Mouse (Mus musculus) lung, adult 18-20 months (tissue): ENCODE results near the gene Itgb1bp1.
A peak's percentile ranks its signal among the peaks of the same experiment; 100 is the strongest.

ENCODE experiments used
- DNase-seq, 2 experiments: peaks; one replicate each; pipeline ENCODE4 v3.0.0; 2022; ENCODE audit warnings: mixed read lengths in 2 of 2

Itgb1bp1 gene

DNA sequence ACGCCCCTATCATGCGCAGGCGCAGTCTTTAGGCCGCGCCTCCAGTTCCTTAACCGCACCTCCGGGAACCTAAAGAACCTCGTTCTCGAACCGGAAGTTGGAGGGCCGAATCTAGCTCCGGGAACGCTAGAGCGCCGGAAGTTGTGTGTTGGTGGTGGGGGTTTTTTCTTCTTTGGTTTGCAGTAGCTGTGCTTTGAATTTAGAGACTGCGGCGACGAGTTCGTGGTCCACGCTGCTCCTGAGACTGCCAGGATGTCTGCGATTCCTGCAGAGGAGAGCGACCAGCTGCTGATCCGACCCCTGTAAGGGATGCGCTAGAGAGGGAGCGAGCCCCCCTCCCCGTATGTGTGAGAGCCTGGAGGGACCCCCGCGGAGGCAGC is at the start of gene Itgb1bp1:
Gene Itgb1bp1, minus strand, starts transcription at position 42 of the 380 bp plus-strand sequence.
- DNase-seq, result peak; percentile 99

DNA sequence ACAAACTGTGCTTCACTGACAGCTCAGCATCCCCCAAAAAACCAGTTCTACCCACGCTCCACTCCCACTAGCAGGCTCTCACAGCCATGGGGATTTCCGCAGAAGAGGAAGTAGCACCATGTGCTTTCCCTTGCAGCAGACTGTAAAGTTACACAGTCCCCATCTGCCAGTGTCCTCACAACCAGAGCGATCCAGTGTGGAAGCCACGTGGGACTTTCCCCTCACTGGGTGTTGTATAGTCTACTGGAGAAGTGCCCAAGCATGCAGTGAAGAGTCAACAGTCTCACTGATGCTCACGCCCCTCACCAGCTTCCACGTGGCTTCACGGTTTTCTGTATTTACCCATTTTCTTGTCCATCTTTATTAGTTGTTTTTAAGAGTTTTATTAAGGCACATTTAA is 49.8 kb upstream of the Itgb1bp1 start:
- peak; percentile 50 to 55 for DNase-seq

DNA sequence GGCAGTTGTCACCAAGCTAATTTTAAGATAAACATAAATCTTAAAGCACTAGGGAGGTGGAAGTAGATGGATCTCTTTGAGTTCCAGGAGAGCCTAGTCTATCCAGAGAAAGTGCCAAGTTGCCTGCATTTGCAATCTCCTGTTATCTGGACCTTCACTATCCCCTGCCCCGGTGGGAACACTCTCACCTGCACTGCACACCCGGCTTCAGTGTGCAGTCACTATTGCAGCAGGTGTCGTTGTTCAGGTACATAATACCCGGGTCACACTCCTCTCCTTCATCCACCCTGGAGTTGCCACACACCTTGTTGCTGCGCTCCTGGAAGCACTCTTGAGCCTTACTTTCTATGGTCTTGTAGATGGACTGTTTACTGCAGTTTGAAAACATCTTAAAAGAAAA is 47.7 kb upstream of the Itgb1bp1 start:
- DNase-seq, result no peak

DNA sequence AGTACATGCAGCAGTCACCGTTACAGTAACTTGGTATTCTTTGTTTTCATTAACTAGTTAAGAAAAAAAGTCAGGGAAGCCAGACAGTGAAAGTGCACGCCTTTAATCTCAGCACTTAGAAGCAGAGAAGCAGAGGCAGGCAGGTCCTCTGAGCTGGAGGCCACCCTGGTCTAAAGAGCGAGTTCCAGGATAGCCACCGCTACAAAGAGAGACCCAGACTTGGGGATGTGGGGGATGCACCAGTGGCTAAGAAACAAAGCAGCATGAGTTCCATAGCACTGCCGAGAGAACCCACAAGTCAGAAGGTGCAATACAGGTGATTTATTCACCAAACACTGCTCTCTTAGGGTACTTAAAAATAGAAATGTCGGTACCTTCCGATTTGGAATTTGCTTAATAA is 46.9 kb upstream of the Itgb1bp1 start:
- no peak for DNase-seq

DNA sequence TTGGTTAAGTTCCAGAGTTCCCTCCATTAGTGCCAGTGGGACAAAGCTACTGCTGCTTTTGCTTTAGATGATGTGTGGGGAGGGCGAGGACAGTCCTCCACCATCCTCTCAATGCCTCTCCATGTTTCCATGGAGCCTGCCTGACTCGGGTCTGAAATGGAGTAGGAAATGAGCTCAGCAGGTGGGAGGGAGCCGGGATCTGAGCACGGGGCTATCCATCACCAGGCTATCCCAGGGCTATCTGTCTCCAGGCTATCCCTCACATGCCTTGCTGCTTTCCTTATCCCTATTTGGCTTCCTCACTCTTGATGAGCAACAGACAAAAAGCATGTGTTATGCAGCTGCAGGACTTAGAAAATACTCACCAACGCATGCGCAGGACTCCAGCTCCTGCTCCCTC is 45.6 kb upstream of the Itgb1bp1 start:
- DNase-seq, result no peak

DNA sequence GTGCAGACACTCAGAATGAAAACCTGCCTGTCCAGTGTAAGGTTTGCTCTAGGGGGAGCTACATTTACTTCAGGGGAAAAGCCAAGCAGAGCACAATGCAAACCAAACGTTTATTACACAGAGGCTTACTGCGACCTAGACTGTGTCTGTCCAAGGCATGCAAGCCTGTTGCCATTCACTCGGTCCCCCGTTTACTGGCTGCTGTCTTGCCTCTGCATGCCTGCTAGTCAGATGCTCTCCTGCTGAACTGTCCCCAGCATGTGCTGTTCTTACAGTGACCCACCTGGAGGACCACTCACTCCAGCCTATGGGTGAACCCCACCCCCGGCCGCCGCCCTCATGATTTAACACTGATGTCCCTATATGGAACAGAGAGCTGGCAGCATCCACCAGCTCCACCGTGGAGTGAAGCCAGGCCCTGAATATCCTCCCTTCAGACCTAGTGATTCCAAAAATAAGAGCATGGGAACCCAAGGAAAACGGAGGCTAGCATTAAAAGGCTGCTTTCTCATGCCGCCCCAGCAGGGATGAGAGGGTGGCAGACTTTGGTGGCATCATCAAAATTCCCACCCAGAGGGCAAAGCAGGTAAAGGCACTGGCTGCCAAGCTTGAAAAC is 45.0 kb upstream of the Itgb1bp1 start:
- no peak for DNase-seq

DNA sequence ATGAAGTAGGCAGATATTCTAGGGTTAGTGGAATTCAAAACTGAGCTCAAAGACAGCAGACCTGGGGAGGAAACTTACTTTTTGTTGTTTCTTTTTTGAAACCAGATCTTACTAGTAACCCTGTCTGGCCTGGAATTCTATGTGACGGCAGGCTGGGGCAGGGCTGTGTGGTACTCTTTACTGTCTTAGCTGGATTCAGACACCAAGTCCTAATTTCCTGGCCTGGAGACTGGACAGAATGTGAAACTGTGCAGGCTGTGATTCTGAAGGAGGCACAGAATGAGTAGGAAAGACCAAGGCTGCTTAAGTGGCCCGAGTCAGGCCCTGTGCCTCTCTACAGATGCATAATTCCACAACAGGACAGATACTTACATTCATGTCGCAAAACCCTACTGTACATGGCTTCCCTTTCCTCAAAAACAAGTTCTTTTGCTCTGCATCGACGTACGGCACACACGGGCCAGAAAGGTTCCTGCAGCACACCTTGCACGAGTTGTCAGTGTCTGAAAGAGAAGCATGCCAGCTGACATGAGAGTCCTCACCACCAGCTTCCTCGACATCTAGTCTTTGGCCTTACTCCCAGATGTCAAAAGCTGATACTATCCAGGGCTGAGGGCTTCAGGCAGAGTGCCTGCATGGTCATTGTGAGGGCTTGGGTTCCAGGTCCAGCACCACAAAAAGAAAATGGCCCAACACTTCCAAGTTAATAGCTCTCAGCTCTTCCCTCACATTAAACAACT is 43.7 kb upstream of the Itgb1bp1 start:
- no peak for DNase-seq

DNA sequence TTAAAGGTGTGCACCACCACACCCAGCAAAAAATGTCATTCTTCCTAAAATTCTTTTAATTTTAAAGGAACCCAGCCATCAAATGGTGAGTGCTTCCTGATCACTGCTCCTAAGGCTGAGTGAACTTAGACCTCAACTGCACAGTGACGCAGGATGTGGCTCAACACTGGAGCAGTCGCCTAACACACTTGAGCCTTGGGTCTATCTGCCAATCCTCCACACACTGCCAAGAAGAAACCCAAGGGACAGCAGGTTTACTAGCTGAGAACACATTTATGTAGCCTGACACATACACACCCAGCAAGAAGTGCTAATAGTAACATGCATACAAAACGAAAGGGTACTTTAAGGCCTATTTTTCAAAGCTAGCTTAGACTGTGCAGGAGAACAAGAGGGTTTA is 40.2 kb upstream of the Itgb1bp1 start:
- DNase-seq, result no peak

DNA sequence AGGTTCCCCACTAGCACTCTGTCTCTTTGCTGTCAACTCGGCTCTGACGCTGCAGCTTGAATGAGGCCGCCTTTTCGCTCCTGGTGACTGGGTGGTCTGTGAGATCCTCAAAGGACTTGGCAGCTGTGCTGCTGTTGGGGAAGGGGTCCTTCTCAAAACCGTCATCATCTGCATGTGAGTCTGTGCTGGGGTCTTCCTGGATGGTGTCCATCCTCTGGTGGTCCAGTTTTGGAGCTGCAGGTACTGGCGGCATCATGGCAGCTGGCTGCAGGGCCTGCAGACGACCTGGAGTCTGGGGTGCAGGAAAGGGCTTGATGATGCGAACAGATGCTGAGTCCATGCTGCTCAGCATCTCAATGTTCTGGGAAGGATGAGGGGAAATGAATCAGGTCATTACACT is 39.2 kb upstream of the Itgb1bp1 start:
- DNase-seq, result no peak

DNA sequence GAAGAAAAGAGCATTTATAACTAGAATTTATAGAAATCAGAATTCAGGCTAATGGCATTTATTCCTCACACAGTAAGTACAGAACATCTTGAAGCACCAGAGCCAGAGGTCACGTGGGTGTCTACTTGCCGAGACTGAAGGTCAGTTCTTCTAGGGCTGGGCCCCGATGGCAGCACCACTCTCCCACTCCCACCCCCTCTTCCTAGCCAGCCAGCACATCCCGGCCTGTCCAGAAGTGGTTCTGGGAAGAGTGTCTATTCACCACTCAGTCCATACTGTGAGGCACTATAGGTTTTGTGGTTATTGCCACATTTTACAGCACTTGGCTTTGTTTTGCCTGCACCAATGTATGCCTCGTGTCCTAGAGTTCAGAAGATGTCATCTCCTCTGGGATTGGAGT is 38.0 kb upstream of the Itgb1bp1 start:
- DNase-seq, result no peak

DNA sequence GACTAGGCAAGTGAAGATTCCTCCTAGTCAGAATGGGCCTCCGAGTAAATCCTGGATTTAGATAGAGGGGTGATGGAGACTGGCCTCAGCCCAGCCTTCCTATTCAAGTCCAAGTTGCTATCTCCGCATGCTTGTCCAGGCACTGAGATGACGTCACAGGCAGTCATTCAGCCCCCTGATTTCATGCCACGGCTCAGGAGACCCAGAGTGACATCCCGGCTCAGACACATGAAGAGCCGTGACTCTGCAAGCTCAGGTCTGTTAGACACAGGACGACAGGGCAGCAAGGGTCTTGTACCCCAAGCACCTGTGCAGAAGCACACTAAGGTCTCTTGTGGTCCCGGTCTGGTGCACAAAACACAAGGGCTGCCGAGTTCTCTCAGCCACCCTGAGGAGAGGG is 36.8 kb upstream of the Itgb1bp1 start:
- no peak for DNase-seq

DNA sequence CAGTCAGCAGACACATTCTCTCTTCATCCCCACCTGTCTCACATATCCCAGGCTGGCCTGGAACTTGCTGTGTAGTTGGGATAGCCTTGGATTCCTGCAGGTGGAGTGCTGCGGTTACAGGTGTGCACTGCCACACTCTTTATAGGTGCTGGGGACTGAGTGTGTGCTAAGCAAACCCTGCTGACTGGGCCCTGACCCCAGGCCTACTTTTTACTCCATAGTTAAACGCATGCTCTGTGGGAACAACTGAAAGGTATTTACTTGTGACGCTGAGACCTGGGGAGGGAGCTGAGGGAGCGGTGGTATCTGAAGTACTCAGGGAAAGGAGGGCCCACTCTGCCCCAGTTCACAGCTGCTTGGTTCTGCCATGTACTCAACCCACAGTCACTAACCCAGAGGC is 36.2 kb upstream of the Itgb1bp1 start:
- no peak for DNase-seq

DNA sequence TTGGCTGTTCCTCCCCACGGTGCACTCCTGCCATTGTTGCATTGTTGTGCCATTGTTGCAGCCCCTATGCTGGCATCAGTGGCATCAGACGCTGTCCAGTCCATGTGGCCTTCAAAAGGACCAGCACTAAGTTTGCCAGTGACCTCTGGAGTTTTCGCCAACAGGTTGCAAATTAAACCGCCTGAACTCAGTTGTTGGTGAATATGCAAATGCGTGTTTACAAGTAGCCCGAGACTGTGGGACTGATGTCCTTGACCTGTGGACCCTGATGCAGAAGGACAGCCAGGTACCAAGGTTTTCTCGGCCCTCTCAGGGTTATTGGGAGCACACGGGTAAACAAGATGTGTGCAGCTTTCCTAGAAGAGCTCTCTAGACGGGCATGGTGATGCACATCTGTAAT is 35.1 kb upstream of the Itgb1bp1 start:
- no peak for DNase-seq

DNA sequence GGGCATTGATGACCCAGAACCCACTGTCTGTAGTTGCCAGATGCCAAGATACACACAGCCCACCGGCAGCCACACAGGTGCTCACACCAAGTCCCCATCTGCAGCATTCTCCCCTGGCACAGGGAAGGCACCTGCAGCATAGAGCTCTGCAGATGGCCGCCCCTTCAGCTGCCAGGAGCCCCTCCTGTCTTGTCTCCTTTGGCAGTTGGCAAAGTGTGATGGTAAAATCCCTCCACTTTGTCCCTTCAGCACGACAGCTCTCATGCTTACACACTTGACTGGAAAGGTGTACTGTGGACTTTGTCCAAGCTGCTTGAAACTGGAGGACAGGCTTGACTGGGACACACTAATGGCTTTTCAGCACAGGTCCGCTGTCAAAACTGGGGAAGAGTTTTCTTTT is 34.2 kb upstream of the Itgb1bp1 start:
- peak; percentile 65 to 73 for DNase-seq

DNA sequence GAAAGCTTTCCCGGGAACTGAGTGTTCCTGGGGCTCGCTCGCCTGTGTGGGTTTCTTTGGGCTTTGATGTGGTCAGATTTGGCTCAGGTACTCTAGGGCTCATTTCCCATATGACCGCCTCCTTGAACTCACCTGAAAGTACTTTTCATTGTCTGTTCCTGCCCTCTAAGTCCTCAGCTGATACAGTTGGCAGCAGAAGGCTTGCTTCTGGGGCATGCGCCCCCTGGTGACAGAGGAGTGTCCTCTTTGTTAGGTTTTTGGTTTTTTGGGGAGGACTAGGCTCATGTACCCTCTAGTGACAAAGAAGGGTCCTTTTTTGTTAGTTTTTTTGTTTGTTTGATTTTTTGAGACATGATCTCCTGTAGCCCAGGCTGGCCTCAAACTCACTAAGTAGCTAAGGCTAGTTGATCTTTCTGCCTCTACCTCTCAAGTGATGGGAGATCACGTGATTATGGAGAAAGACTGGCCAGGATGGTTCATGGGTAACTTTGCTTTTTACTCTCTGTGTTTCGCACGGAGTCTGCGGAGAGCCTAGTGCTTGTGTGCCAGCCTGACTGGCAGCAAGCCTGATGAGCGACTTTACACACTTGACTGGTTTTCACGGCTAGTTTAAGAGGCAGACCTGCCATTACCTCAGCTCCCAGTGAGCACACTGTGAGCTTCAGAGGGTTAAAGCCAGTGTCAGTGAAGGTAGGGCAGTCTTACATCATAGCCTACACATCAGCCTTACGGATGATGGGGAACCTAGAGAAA is 32.2 kb upstream of the Itgb1bp1 start:
- peak; percentile 69 to 76 for DNase-seq

DNA sequence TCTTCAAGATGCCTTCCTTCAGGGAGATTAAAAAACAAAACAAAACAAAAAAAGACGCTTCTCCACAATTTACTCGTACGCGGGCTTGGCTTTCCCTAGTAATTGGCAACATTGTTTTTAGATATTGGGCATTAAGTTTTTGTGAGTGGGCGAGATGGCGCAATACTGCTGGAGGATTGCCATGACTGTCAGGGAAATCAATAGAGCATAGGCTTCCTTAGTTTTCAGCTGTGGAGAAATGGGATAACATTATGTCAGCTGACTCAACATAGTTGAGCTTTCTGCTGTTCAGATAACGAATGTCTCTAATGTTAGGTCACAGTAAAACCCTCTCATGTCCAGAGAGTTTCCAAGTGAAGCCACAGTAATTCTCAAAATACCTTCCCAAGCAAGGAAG is 30.8 kb upstream of the Itgb1bp1 start:
- peak; percentile 67 for DNase-seq

DNA sequence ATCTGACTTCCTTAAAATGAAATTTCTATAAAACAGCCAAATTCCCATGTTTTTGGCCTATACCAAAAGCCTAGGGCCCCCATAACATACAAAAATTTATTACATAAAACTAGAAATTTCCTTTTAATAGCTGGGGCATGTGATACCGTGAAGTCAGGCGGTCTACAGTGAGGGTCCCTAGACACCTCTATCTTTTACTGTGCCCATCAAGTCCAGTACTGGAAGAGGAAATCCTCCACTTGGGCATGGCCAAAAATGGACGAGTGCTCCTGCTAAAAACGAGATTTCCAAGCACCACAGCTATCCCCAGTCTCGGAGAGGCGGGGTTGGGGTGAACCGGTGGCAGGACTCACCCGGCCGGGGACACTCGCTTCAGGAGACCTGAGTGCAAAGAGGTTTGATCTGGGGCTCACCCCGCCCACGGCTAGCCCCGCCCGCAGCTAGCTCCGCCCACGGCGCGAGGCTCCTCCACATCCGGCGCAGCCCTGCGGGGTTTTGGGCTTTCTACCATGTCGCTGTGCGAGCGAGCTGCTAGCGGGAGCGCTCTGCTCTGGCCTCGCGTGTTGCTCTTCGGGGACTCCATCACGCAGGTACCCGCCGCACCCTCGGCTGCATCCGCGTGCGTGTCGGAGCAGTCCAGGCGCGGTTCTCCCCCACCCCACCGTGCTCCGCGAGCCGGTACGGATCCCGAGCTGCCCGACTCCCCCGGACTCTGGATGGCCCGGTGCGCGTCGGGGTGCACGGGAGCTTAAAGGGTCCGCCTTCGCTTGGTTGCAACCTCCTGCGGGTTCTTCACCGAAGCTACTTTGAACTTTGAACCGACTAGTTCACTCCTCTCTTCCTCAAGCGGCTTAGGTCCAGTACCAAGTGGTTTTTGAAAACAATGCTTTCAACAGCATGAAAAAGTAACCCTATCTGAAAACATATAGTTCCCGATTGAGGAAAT is 30.1 kb upstream of the Itgb1bp1 start, which contains the start of gene Iah1:
Gene Iah1, plus strand, starts transcription at position 467 of the 946 bp plus-strand sequence.
- DNase-seq, result peak; percentile 89 to 90

DNA sequence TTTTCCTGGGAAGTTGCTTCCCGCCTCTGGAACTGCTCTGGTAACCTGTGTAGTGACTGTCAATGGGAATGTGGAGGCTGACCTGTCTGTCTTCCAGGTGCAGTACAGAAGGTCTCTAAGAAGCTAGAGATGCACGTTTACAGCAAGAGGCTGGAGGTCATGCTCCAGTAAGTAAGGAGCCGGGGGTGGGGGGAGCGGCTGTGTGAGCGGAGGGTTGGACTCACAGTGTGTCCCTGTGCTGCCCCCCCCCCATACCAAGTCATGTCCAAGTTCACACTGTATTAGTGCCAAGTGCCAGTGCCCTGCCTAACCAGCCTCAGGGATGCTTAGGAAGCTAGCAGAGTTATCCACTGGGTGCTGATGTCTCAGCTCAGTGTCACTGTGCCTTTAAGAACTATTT is 26.1 kb upstream of the Itgb1bp1 start:
- DNase-seq, result no peak

DNA sequence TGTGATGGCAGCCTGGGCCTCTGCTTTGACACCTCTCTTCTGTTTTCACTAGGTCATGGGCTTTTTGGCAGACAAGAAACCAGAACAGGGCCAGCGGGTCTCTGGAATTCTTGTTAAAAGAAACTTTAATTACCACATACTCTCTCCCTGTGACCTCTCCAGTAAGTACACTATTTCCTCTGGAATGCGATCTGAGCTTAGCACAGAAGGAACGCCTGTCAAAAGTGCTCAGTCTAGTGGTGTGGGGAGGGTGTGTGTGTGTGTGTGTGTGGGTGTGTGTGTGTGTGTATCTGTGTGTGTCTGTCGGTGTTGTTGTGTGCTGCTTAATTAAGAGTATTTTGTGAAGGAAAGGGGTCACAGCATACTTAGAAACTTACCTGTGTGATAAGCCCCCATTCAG is 20.6 kb upstream of the Itgb1bp1 start:
- no peak for DNase-seq

DNA sequence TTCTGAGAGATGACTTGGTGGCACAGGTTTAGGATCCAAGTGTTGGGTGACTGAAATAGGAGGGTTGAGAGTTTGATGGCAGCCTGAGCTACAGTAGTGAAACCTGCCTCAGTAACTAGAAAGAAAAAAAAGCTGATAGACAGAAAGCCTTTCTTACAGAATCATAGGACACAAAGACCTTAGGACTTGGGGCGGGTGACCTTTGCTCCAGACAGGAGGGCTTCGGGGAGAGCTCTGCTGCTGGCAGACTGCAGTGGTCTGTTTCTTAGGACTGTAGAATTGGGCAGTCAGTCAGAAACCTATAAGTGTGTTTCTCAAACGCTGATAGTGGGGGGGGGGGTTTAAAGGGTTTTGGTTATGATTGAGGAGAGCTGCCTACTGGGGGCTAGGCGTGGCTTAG is 19.7 kb upstream of the Itgb1bp1 start:
- DNase-seq, result no peak

DNA sequence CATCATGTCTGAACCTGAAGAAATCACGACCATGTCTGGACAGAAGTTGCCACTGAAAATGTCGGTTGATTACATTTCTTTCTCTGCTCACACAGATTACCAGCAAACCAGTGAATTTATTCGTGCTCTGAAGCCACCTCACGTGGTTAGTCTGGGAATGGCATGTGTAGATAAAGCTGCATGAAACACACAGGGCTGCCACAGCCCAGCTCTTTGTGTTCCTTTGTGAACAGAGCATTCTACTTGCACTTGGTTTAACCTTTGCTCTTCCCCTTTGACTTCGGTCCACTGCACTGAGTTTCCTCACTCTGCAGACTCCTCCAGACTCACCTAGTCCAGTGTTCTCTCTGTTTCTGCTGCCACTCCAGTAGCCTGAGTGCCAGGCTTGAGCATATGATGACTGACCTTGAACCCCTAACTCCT is 16.3 kb upstream of the Itgb1bp1 start:
- DNase-seq, result no peak

DNA sequence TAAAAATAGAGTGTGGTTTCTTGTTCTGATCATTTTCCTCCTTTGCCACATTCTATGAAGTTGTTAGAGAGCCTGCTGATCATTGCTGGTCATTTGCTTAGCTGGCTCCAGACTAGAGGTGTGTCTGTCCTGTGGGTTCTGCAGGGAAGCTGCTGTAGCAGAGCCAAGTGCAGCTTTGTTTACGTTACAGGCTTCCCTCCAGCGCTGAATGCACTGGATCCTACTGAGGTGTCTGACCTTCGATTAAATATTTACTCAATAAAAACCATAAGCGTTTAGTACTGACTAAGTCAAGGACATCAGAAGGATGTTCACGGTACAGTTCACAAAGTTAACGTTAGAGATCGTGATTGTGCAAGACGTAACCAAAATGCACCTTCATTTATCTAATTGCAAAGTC is 15.8 kb upstream of the Itgb1bp1 start:
- DNase-seq, result no peak

DNA sequence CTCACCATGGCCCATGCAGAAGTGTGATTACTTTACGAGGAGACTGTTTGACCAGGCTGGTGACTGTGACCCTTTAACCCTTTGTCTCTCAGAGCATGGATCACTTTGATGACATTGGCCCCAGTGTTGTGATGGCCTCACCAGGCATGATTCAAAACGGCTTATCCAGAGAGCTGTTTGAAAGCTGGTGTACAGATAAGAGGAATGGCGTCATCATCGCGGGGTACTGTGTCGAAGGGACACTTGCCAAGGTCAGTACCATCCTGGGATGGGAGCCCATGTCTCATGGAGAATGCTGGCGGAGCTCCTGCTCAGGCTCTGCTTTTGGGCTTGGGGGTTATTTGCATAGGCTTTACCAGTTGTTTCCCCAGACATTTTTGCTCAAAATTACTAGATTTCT is 15.2 kb upstream of the Itgb1bp1 start:
- no peak for DNase-seq
